27 mouse cellular contexts compared by ENCODE assay signal in genomic region chr19:34737916-34738315, GRCm38 (mm10). TPM values are rescaled to one million over a fixed set of nuclear protein-coding genes. Genes with fewer than 3 reads are reported as not detected.
"Had no signal": no experiment of that assay in that cellular context is flagged by ENCODE, and none has a peak within 500 bp of the region (broad histone marks: within the 10 kb centered on the region; RNA-seq: fewer than 3 reads in every experiment).

No protein-coding gene starts in this region.

- DNase-seq: cerebellum, adult 9-10 months; cerebellum, adult 9-11 months; cerebellum, postnatal 10 days; cerebellum, postnatal 14 days; cerebellum, postnatal 25 days; cerebellum, postnatal 36 days; embryo, embryonic 11 days; gastrocnemius, adult 2 months; gastrocnemius, postnatal 10 days; gastrocnemius, postnatal 14 days; gastrocnemius, postnatal 25 days; gastrocnemius, postnatal 36 days; heart, adult 18-20 months; heart, adult 2 months had no signal

- H3K4me2 ChIP-seq: embryonic facial prominence, embryonic 12.5 days; embryonic facial prominence, embryonic 13.5 days; embryonic facial prominence, embryonic 15.5 days; forebrain, embryonic 12.5 days; forebrain, embryonic 13.5 days; forebrain, embryonic 15.5 days; heart, embryonic 11.5 days had no signal

- H3K4me3 ChIP-seq: embryonic facial prominence, embryonic 10.5 days; embryonic facial prominence, embryonic 12.5 days; embryonic facial prominence, embryonic 13.5 days; embryonic facial prominence, embryonic 15.5 days; erythroblast, embryonic 14.5 days; forebrain, embryonic 10.5 days; forebrain, embryonic 12.5 days; forebrain, embryonic 13.5 days; forebrain, embryonic 15.5 days; gastrocnemius, adult 2 months; heart, adult 2 months; heart, embryonic 10.5 days had no signal

- H3K27me3 ChIP-seq: embryonic facial prominence, embryonic 12.5 days; embryonic facial prominence, embryonic 13.5 days; embryonic facial prominence, embryonic 15.5 days; forebrain, embryonic 12.5 days; forebrain, embryonic 13.5 days; forebrain, embryonic 15.5 days had no signal

- H3K27ac ChIP-seq: embryonic facial prominence, embryonic 10.5 days; embryonic facial prominence, embryonic 12.5 days; embryonic facial prominence, embryonic 13.5 days; embryonic facial prominence, embryonic 15.5 days; forebrain, embryonic 10.5 days; forebrain, embryonic 12.5 days; forebrain, embryonic 13.5 days; forebrain, embryonic 15.5 days; gastrocnemius, adult 2 months; heart, adult 2 months; heart, embryonic 10.5 days had no signal

- H3K9ac ChIP-seq: embryonic facial prominence, embryonic 12.5 days; embryonic facial prominence, embryonic 13.5 days; embryonic facial prominence, embryonic 15.5 days; forebrain, embryonic 12.5 days; forebrain, embryonic 13.5 days; forebrain, embryonic 15.5 days had no signal

- H3K4me1 ChIP-seq: embryonic facial prominence, embryonic 10.5 days; embryonic facial prominence, embryonic 12.5 days; embryonic facial prominence, embryonic 13.5 days; embryonic facial prominence, embryonic 15.5 days; forebrain, embryonic 10.5 days; forebrain, embryonic 12.5 days; forebrain, embryonic 13.5 days; forebrain, embryonic 15.5 days had no signal

- H3K36me3 ChIP-seq: embryonic facial prominence, embryonic 10.5 days; embryonic facial prominence, embryonic 12.5 days; embryonic facial prominence, embryonic 13.5 days; embryonic facial prominence, embryonic 15.5 days; forebrain, embryonic 10.5 days; forebrain, embryonic 12.5 days; forebrain, embryonic 15.5 days; heart, embryonic 10.5 days had no signal

- H3K9me3 ChIP-seq: embryonic facial prominence, embryonic 12.5 days; embryonic facial prominence, embryonic 13.5 days; embryonic facial prominence, embryonic 15.5 days; forebrain, embryonic 10.5 days; forebrain, embryonic 12.5 days; forebrain, embryonic 13.5 days; forebrain, embryonic 15.5 days; heart, embryonic 10.5 days had no signal

- ATAC-seq: forebrain, embryonic 13.5 days; forebrain, embryonic 14.5 days; forebrain, embryonic 15.5 days; forebrain, embryonic 16.5 days had no signal

RNA-seq across cellular contexts. Expression of gene Slc16a12, which starts 9.2 kb away (rescaled TPM):
- polyA plus RNA-seq: erythroblast, embryonic 14.5 days had no signal
